Mouse (Mus musculus) urinary bladder, postnatal 36 days (tissue): ENCODE measurements around the gene Nfyc.

Source experiments
- DNase-seq, 2 experiments: peaks; one replicate each; pipeline ENCODE4 v3.0.0; 2022; ENCODE audit warnings: low spot score in 2 of 2, mixed read lengths in 1 of 2

The Nfyc gene

DNA sequence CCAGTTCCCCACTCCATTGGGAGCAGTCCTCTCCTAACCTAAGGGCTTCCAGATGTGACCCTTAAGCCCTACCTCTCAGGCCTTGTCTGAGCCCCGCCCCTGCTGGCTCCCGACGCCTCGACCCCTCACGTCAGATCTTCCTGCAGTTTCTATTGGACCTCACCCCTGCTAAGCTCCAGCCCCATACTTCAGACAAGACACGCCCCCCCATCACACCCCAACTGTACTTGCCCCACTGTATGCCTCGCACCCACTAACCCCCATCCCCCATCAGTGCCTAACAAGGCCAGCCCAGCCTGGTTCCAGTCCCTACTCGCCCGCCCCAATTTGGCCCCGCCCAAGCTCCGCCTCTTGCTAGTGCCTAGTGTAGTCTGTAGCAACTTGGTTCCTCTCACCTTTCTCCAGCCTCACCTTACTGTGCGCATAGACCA is 115.2 kb downstream of the Nfyc start:
- DNase-seq: peak; percentile 49 to 65

DNA sequence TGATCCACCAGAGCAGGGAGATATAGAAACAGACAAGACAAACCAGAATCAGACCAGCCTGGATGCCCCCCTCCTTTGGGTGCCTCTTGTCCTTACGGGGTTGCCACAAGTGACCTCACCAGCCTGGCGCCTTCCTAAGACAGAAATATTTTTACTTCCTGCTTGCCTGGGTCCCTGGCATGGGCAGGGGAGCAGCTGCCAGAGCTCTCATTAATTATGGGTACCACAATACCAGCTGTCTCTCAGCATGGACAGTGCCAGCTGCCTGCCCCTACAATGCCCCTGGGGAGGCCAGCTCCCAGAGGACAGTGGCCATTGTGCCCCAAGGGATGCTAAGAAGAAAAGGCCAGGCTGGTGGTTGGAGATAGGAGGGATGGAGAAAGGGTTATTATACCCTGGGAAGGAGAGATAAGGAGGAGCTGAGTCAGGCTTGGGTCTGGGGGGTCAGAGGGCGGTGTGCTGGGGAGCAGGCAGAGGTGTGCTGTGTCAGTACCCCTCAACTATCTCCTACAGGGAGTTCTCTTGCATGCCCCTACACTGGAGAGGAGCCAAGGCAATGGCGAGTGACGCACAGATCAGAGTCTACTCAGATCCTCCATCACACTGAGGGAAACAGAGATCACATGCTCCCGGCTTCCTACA is 117.4 kb downstream of the Nfyc start:
- no peak for DNase-seq

DNA sequence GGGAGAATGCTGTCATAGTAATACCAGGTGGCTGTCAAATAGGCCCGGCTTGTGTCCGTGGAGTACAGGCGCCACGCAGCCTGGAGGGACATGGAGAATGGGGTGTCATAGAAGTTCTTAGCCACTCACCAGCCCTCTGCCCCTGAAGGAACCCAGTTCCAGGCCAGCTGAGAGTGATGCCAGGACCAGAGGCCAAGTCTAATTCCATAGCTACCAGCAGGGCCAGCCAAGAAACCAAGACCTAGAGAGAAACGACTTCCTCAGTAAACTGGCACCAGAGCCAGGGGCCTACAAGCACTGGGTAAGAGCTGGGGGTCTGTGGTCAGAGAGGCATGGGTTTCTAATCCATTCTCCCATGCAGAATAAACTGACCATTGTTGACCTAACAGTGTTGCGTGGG is 118.4 kb downstream of the Nfyc start:
- no peak for DNase-seq

DNA sequence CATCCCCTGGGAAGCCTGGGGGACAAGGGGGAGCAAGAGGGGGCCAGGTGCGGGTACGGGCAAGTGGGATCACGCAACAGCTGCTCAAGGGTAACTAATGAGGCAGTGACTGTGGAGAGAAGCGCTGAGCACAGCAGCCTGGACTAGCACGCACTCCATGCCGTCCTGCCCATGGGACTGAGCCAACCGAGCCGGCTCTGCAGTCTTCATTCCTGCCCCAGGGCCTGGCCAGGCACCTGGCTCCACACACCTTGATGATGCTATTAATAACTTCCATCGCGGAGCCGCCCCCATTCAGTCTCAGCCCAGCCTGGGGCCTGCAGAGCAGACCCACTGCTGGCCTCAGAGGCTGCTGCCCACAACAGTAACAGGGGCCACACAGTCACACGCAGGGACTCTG is 119.1 kb downstream of the Nfyc start:
- no peak for DNase-seq
